7 mouse cellular contexts compared by ENCODE assay signal in genomic region chr9:65215494-65216126, GRCm38 (mm10). TPM values are rescaled to one million over a fixed set of nuclear protein-coding genes. Genes with fewer than 3 reads are reported as not detected.
DNase-seq lines count a peak whose midpoint lies in the region; ATAC-seq and TF ChIP-seq lines count a peak whose summit lies in the region.

No protein-coding gene starts in this region.

- 11% methylated on average over 31 of the region's 31 CpGs for WGBS in forebrain, embryonic 12.5 days
- WGBS in midbrain, embryonic 16.5 days: 11% methylated on average over 31 of the region's 31 CpGs

- H3K4me1 ChIP-seq in ES-E14 (ENCODE audit: control insufficient read depth in 2 of 2, insufficient read depth in 2 of 2, low read length in 2 of 2, poor library complexity in 1 of 2): peaks cover 2 to 4% of the 10 kb centered on the region in 2 experiments; a peak in 3 of 4 replicates
- H3K4me1 ChIP-seq in forebrain, embryonic 12.5 days: peaks cover 16% of the 10 kb centered on the region
- H3K4me1 ChIP-seq in midbrain, embryonic 16.5 days (ENCODE audit: control insufficient read depth, insufficient read depth, low read length): peaks cover 5% of the 10 kb centered on the region

- H3K36me3 ChIP-seq in C2C12 (ENCODE audit: control insufficient read depth, insufficient read depth) (no peaks in the 10 kb centered on the region), ES-E14 (ENCODE audit: control insufficient read depth, insufficient read depth, low read length, poor library complexity, severe bottlenecking) (no peaks in the 10 kb centered on the region)
- H3K36me3 ChIP-seq in forebrain, embryonic 12.5 days (replicated peaks): no peaks in the 10 kb centered on the region
- H3K36me3 ChIP-seq in midbrain, embryonic 16.5 days (ENCODE audit: control insufficient read depth, insufficient read depth, low read length): no peaks in the 10 kb centered on the region

- TF ChIP-seq CTCF in C2C12 (IDR thresholded peaks at IDR 0.05; ENCODE audit: control insufficient read depth, insufficient read depth, insufficient read length): no peak

- DNase-seq in ES-E14 (ENCODE audit: low read depth, low spot score): no peak
- peak; percentile 59 for DNase-seq in kidney, postnatal 14 days
- no peak for DNase-seq in frontal cortex, adult 2 months (ENCODE audit: extremely low spot score in 1 of 2, low spot score in 1 of 2)
- DNase-seq in left cerebral cortex, postnatal 4 days: no peak

- H3K4me3 ChIP-seq in C2C12 (ENCODE audit: insufficient read depth, poor library complexity, severe bottlenecking): peak overlapping the region; percentile 41
- H3K4me3 ChIP-seq in ES-E14 (ENCODE audit: insufficient read depth in 1 of 2, low read depth in 1 of 2, low read length in 2 of 2, poor library complexity in 1 of 2, severe bottlenecking in 1 of 2): peak overlapping the region; percentile 80
- peak overlapping the region; percentile 68 for H3K4me3 ChIP-seq in forebrain, embryonic 12.5 days (replicated peaks)
- H3K4me3 ChIP-seq in midbrain, embryonic 16.5 days (ENCODE audit: low read depth, low read length): peak overlapping the region; percentile 70

- no peaks in the 10 kb centered on the region for H3K79me2 ChIP-seq in C2C12 (ENCODE audit: control insufficient read depth, insufficient read depth)

- peak overlapping the region; percentile 84 for H3K4me2 ChIP-seq in forebrain, embryonic 12.5 days
- H3K4me2 ChIP-seq in midbrain, embryonic 16.5 days (ENCODE audit: low read length): peak overlapping the region; percentile 78

- in situ Hi-C loops in ES-E14 (cut with MboI; ENCODE audit: low sequenced_read_pairs in 2 of 2, unreplicated experiment in 2 of 2): no loop called here

- no peaks in the 10 kb centered on the region for H3K79me3 ChIP-seq in C2C12 (ENCODE audit: low read depth)

- no peak overlapping the region for H3K27ac ChIP-seq in ES-E14 (ENCODE audit: insufficient read depth, low read depth, low read length, poor library complexity, severe bottlenecking)
- peak overlapping the region; percentile 85 for H3K27ac ChIP-seq in forebrain, embryonic 12.5 days
- H3K27ac ChIP-seq in midbrain, embryonic 16.5 days (ENCODE audit: low read length): peak overlapping the region; percentile 88

- H3ac ChIP-seq in C2C12 (ENCODE audit: control insufficient read depth, insufficient read length, low read depth): peak overlapping the region; percentile 64

- intact Hi-C loops in left cerebral cortex, postnatal 4 days (cut with DNase I): no loop called here

- no peak for ATAC-seq in forebrain, embryonic 12.5 days (ENCODE audit: low FRiP score)
- no peak for ATAC-seq in midbrain, embryonic 16.5 days

- no peaks in the 10 kb centered on the region for H3K27me3 ChIP-seq in C2C12 (ENCODE audit: control insufficient read depth, insufficient read depth, insufficient read length)
- no peaks in the 10 kb centered on the region for H3K27me3 ChIP-seq in forebrain, embryonic 12.5 days
- H3K27me3 ChIP-seq in midbrain, embryonic 16.5 days (ENCODE audit: control insufficient read depth, insufficient read depth, low read depth, low read length): no peaks in the 10 kb centered on the region

- H3K9me3 ChIP-seq in ES-E14 (ENCODE audit: control insufficient read depth, insufficient read depth, low read depth, low read length): no peaks in the 10 kb centered on the region
- H3K9me3 ChIP-seq in forebrain, embryonic 12.5 days: no peaks in the 10 kb centered on the region
- no peaks in the 10 kb centered on the region for H3K9me3 ChIP-seq in midbrain, embryonic 16.5 days (replicated peaks; ENCODE audit: control insufficient read depth, low read length, poor library complexity, severe bottlenecking)

- peak overlapping the region; percentile 78 for H3K9ac ChIP-seq in ES-E14 (ENCODE audit: insufficient read depth, low read depth, low read length, poor library complexity, severe bottlenecking)
- peak overlapping the region; percentile 82 for H3K9ac ChIP-seq in forebrain, embryonic 12.5 days
- H3K9ac ChIP-seq in midbrain, embryonic 16.5 days (ENCODE audit: low read depth, low read length): peak overlapping the region; percentile 87

TF ChIP-seq in C2C12, 6 proteins besides CTCF, POLR2A, EP300 and RAD21:
- TF ChIP-seq MYOD1 (IDR thresholded peaks at IDR 0.05; ENCODE audit: control insufficient read depth, insufficient read length, low read depth) (no peak), MYOG (IDR thresholded peaks at IDR 0.05; ENCODE audit: control insufficient read depth, extremely low read depth, insufficient read length) (no peak), FOSL1 (IDR thresholded peaks at IDR 0.05; ENCODE audit: insufficient read depth, low read length, poor library complexity, severe bottlenecking) (no peak), MAX (IDR thresholded peaks at IDR 0.05) (no peak)

TF ChIP-seq in ES-E14, 5 proteins besides CTCF, POLR2A, EP300 and RAD21:
- TF ChIP-seq ZNF384 (IDR thresholded peaks at IDR 0.05; ENCODE audit: low read depth, low read length): no peak
- no peak for TF ChIP-seq MAFK (IDR thresholded peaks at IDR 0.05; ENCODE audit: insufficient read depth, low read depth, low read length)
- no peak for TF ChIP-seq HCFC1 (IDR thresholded peaks at IDR 0.05; ENCODE audit: borderline replicate concordance, insufficient read depth, low read length)
- TF ChIP-seq ZC3H11A (IDR thresholded peaks at IDR 0.05; ENCODE audit: borderline replicate concordance, low read depth, low read length): no peak
- no peak for TF ChIP-seq CHD2 (IDR thresholded peaks at IDR 0.05; ENCODE audit: low read depth, low read length)

RNA-seq across cellular contexts. Expression of gene Parp16, which starts 20.5 kb away (rescaled TPM):
- 2.1 TPM for polyA plus RNA-seq in C2C12 (2012; fragmentation: generic; extraction: Trizol)
- total RNA-seq in ES-E14 (2012; rRNA removed): 4.9 TPM in 2 replicates
- polyA plus RNA-seq in forebrain, embryonic 12.5 days (2016; fragmentation: Nextera tagmentation; extraction: Ambion mirVana): 5.7 and 5.9 TPM in 2 replicates
- polyA plus RNA-seq in midbrain, embryonic 16.5 days (2015; fragmentation: Nextera tagmentation; extraction: Ambion mirVana): 8.5 and 9.0 TPM in 2 replicates
- 3.9 TPM in 2 replicates for polyA plus RNA-seq in frontal cortex, adult 2 months (2012; rRNA removed)
- total RNA-seq in left cerebral cortex, postnatal 4 days (2021): 1 to 10 TPM; 5.8 to 6.9 TPM

RNA-seq across cellular contexts. Expression of gene Cilp, which starts 49.4 kb away (rescaled TPM):
- polyA plus RNA-seq in C2C12 (2012; fragmentation: generic; extraction: Trizol): 0.01 TPM
- total RNA-seq in ES-E14 (2012; rRNA removed): 0.09 and 0.11 TPM in 2 replicates
- 0.65 and 0.68 TPM in 2 replicates for polyA plus RNA-seq in forebrain, embryonic 12.5 days (2016; fragmentation: Nextera tagmentation; extraction: Ambion mirVana)
- polyA plus RNA-seq in midbrain, embryonic 16.5 days (2015; fragmentation: Nextera tagmentation; extraction: Ambion mirVana): 0.20 and 0.29 TPM in 2 replicates
- polyA plus RNA-seq in frontal cortex, adult 2 months (2012; rRNA removed): 0.08 TPM in 2 replicates
- not detected for total RNA-seq in left cerebral cortex, postnatal 4 days (2021)
